Mouse (Mus musculus) lung, adult 2 months (tissue): Measurements from ENCODE around the gene Syce1.

Experiments used
- CTCF ChIP-seq: fragments of 200-500 bp; IDR thresholded peaks from 2 replicates; pipeline ENCODE4 v1.5.1; 2011; ENCODE audit warnings: mild to moderate bottlenecking, low read length, control low read depth; ENCODE audit not compliant: insufficient read depth
- POLR2A ChIP-seq: fragments of 200-500 bp; IDR thresholded peaks from 2 replicates; pipeline ENCODE4 v1.6.1; 2011; ENCODE audit warnings: low read depth, mild to moderate bottlenecking, control low read depth, low read length, borderline replicate concordance; ENCODE audit errors: extremely low read depth

GRCm38 (mm10) chr7:140793541-140793940, 5.9 kb upstream of the Syce1 start:
- no peak for TF ChIP-seq POLR2A
- no peak for TF ChIP-seq CTCF
